Mouse (Mus musculus) bone marrow, adult 2 months (tissue): ENCODE data around the gene Naga.

Experiments
- CTCF ChIP-seq: fragments of 200-500 bp; IDR thresholded peaks from 2 replicates; pipeline ENCODE4 v1.5.1; 2011; ENCODE audit warnings: low read length, control low read depth; ENCODE audit not compliant: control insufficient read depth, insufficient read depth
- POLR2A ChIP-seq: fragments of 200-500 bp; IDR thresholded peaks from 2 replicates; pipeline ENCODE4 v1.6.1; 2011; ENCODE audit warnings: low read depth, mild to moderate bottlenecking, control low read depth, low read length, borderline replicate concordance; ENCODE audit not compliant: control insufficient read depth

GRCm38 (mm10) chr15:82293271-82293711 lies 45.4 kb downstream of the Naga start:
- TF ChIP-seq POLR2A (no peak), CTCF (no peak)
